Mouse (Mus musculus): Measurements from ENCODE around the gene Syngr3. TPM values are rescaled to one million over a fixed set of nuclear protein-coding genes. Genes with fewer than 3 reads are reported as not detected.

Syngr3 gene
- polyA plus RNA-seq, 1 experiment from 2014 or later: 0.31 TPM

Other genes with a start within 250 kb of the Syngr3 start
- 0.33 and 0.68 TPM in 2 replicates for gene Dnase1l2, start 246.8 kb downstream of the Syngr3 start, polyA plus RNA-seq (2015; fragmentation: Nextera tagmentation; extraction: Ambion mirVana)
- 11.7 and 13.0 TPM in 2 replicates for gene E4f1, start 219.6 kb downstream of the Syngr3 start, polyA plus RNA-seq (2015; fragmentation: Nextera tagmentation; extraction: Ambion mirVana)
- 84.0 and 86.7 TPM in 2 replicates for gene Pgp, start 219.6 kb downstream of the Syngr3 start, polyA plus RNA-seq (2015; fragmentation: Nextera tagmentation; extraction: Ambion mirVana)
- 0.13 TPM in 1 of 2 replicates, not detected in the other for gene Bricd5, start 216.1 kb downstream of the Syngr3 start, polyA plus RNA-seq (2015; fragmentation: Nextera tagmentation; extraction: Ambion mirVana)
- gene Mlst8, start 210.9 kb downstream of the Syngr3 start, polyA plus RNA-seq (2015; fragmentation: Nextera tagmentation; extraction: Ambion mirVana): 11.7 and 13.8 TPM in 2 replicates
- 0.15 and 0.20 TPM in 2 replicates for gene Caskin1, start 201.4 kb downstream of the Syngr3 start, polyA plus RNA-seq (2015; fragmentation: Nextera tagmentation; extraction: Ambion mirVana)
- 40.7 and 43.9 TPM in 2 replicates for gene Traf7, start 162.0 kb downstream of the Syngr3 start, polyA plus RNA-seq (2015; fragmentation: Nextera tagmentation; extraction: Ambion mirVana)
- 0.88 and 0.99 TPM in 2 replicates for gene Rab26, start 155.7 kb downstream of the Syngr3 start, polyA plus RNA-seq (2015; fragmentation: Nextera tagmentation; extraction: Ambion mirVana)
- 2.2 and 3.3 TPM in 2 replicates for gene Pkd1, start 140.1 kb downstream of the Syngr3 start, polyA plus RNA-seq (2015; fragmentation: Nextera tagmentation; extraction: Ambion mirVana)
- gene Tsc2, start 57.3 kb downstream of the Syngr3 start, polyA plus RNA-seq (2015; fragmentation: Nextera tagmentation; extraction: Ambion mirVana): 18.6 and 22.4 TPM in 2 replicates
- gene Nthl1, start 57.3 kb downstream of the Syngr3 start, polyA plus RNA-seq (2015; fragmentation: Nextera tagmentation; extraction: Ambion mirVana): 8.4 and 9.2 TPM in 2 replicates
- 9.8 and 10.2 TPM in 2 replicates for gene Slc9a3r2, start 39.6 kb downstream of the Syngr3 start, polyA plus RNA-seq (2015; fragmentation: Nextera tagmentation; extraction: Ambion mirVana)
- gene Npw, start 31.5 kb downstream of the Syngr3 start, polyA plus RNA-seq (2015; fragmentation: Nextera tagmentation; extraction: Ambion mirVana): 0.24 and 0.28 TPM in 2 replicates
- 9.5 and 13.1 TPM in 2 replicates for gene Zfp598, start 20.3 kb downstream of the Syngr3 start, polyA plus RNA-seq (2015; fragmentation: Nextera tagmentation; extraction: Ambion mirVana)
- gene Gfer, start 6.2 kb upstream of the Syngr3 start, polyA plus RNA-seq (2015; fragmentation: Nextera tagmentation; extraction: Ambion mirVana): 41.3 and 47.7 TPM in 2 replicates
- 0.14 and 0.34 TPM in 2 replicates for gene Noxo1, start 6.3 kb upstream of the Syngr3 start, polyA plus RNA-seq (2015; fragmentation: Nextera tagmentation; extraction: Ambion mirVana)
- 53.0 and 53.2 TPM in 2 replicates for gene Tbl3, start 17.7 kb upstream of the Syngr3 start, polyA plus RNA-seq (2015; fragmentation: Nextera tagmentation; extraction: Ambion mirVana)
- 0.10 TPM in 1 of 2 replicates, not detected in the other for gene Rnf151, start 28.1 kb upstream of the Syngr3 start, polyA plus RNA-seq (2015; fragmentation: Nextera tagmentation; extraction: Ambion mirVana)
- 1,350 and 1,469 TPM in 2 replicates for gene Rps2, start 28.2 kb upstream of the Syngr3 start, polyA plus RNA-seq (2015; fragmentation: Nextera tagmentation; extraction: Ambion mirVana)
- gene Ndufb10, start 34.5 kb upstream of the Syngr3 start, polyA plus RNA-seq (2015; fragmentation: Nextera tagmentation; extraction: Ambion mirVana): 206 and 216 TPM in 2 replicates
- 0.10 TPM in 1 of 2 replicates, not detected in the other for gene Rpl3l, start 37.9 kb upstream of the Syngr3 start, polyA plus RNA-seq (2015; fragmentation: Nextera tagmentation; extraction: Ambion mirVana)
- 21.3 and 21.8 TPM in 2 replicates for gene Msrb1, start 46.7 kb upstream of the Syngr3 start, polyA plus RNA-seq (2015; fragmentation: Nextera tagmentation; extraction: Ambion mirVana)
- not detected in 2 replicates for gene Hs3st6, start 63.0 kb upstream of the Syngr3 start, polyA plus RNA-seq (2015; fragmentation: Nextera tagmentation; extraction: Ambion mirVana)
- 1.5 and 1.6 TPM in 2 replicates for gene Meiob, start 114.3 kb upstream of the Syngr3 start, polyA plus RNA-seq (2015; fragmentation: Nextera tagmentation; extraction: Ambion mirVana)
- gene Hagh, start 150.2 kb upstream of the Syngr3 start, polyA plus RNA-seq (2015; fragmentation: Nextera tagmentation; extraction: Ambion mirVana): 79.5 and 83.1 TPM in 2 replicates
- 34.6 and 34.9 TPM in 2 replicates for gene Fahd1, start 160.4 kb upstream of the Syngr3 start, polyA plus RNA-seq (2015; fragmentation: Nextera tagmentation; extraction: Ambion mirVana)
- 5.1 and 6.0 TPM in 2 replicates for gene Igfals, start 176.0 kb upstream of the Syngr3 start, polyA plus RNA-seq (2015; fragmentation: Nextera tagmentation; extraction: Ambion mirVana)
- 89.3 and 93.2 TPM in 2 replicates for gene Nubp2, start 196.4 kb upstream of the Syngr3 start, polyA plus RNA-seq (2015; fragmentation: Nextera tagmentation; extraction: Ambion mirVana)
- gene Spsb3, start 196.7 kb upstream of the Syngr3 start, polyA plus RNA-seq (2015; fragmentation: Nextera tagmentation; extraction: Ambion mirVana): 37.9 and 38.4 TPM in 2 replicates
- gene Eme2, start 205.1 kb upstream of the Syngr3 start, polyA plus RNA-seq (2015; fragmentation: Nextera tagmentation; extraction: Ambion mirVana): 13.8 and 14.6 TPM in 2 replicates
- 84.2 TPM in 2 replicates for gene Mrps34, start 205.2 kb upstream of the Syngr3 start, polyA plus RNA-seq (2015; fragmentation: Nextera tagmentation; extraction: Ambion mirVana)
- gene Nme3, start 206.5 kb upstream of the Syngr3 start, polyA plus RNA-seq (2015; fragmentation: Nextera tagmentation; extraction: Ambion mirVana): 65.6 and 66.8 TPM in 2 replicates
- 7.6 and 8.6 TPM in 2 replicates for gene Mapk8ip3, start 247.0 kb upstream of the Syngr3 start, polyA plus RNA-seq (2015; fragmentation: Nextera tagmentation; extraction: Ambion mirVana)